Comparison of ENCODE assay signal across 8 mouse cellular contexts in the genomic region with DNA sequence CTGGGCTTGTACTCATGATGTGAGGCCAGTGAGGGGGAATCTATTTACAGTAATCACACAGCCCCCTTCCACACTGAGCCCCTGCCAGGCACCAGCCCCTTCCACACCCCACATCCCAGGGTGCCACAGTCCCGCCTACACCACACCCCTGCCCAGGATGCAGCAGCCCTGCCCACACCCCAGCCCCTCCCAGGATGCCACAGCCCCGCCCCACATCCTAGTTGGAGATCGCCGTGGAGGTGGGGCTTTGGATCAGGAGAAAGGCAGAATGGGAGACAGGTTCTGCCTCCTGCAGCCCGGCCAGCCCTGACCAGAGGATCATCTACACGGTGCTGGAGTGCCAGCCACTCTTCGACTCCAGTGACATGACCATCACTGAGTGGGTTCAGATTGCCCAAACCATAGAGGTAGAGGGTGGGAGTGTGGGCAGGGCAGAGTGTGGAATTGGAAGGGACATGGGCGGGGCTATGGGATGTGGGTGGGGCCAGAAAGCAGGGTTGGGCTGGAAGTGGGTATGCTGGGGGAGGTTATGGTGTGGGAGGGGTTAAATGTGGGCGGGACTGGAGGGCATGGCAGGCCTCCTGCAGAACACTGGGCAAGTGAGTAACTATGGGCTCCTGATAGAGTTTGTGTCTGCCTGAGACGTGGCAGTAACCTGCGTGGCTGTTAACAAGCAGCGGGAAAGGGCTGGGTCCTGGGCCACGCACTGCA. TPM values are rescaled to one million over a fixed set of nuclear protein-coding genes. Genes with fewer than 3 reads are reported as not detected.
DNase-seq lines count a peak whose midpoint lies in the region; ATAC-seq and TF ChIP-seq lines count a peak whose summit lies in the region.
"Had no signal": no experiment of that assay in that cellular context is flagged by ENCODE, and none has a peak within 500 bp of the region (broad histone marks: within the 10 kb centered on the region; RNA-seq: fewer than 3 reads in every experiment).

No protein-coding gene starts in this region.

- in situ Hi-C loops in ES-E14 (cut with MboI; ENCODE audit: low sequenced_read_pairs in 2 of 2, unreplicated experiment in 2 of 2): no loop called here

- H3K9ac ChIP-seq in limb, embryonic 11.5 days (ENCODE audit: low read length): no peak overlapping the region
- no peak overlapping the region for H3K9ac ChIP-seq in ES-E14 (ENCODE audit: insufficient read depth, low read depth, low read length, poor library complexity, severe bottlenecking)
- H3K9ac ChIP-seq in limb, embryonic 12.5 days (replicated peaks): no peak overlapping the region

- 19% methylated on average over 13 of the region's 13 CpGs for WGBS in limb, embryonic 11.5 days
- WGBS in limb, embryonic 10.5 days: 16% methylated on average over 13 of the region's 13 CpGs
- WGBS in embryonic facial prominence, embryonic 10.5 days: 21% methylated on average over 13 of the region's 13 CpGs
- WGBS in limb, embryonic 12.5 days: 18% methylated on average over 13 of the region's 13 CpGs

- H3K36me3 ChIP-seq in limb, embryonic 11.5 days (ENCODE audit: control insufficient read depth, insufficient read depth, low read length): no peaks in the 10 kb centered on the region
- H3K36me3 ChIP-seq in limb, embryonic 10.5 days: no peaks in the 10 kb centered on the region
- H3K36me3 ChIP-seq in ES-E14 (ENCODE audit: control insufficient read depth, insufficient read depth, low read length, poor library complexity, severe bottlenecking): no peaks in the 10 kb centered on the region
- no peaks in the 10 kb centered on the region for H3K36me3 ChIP-seq in embryonic facial prominence, embryonic 10.5 days (replicated peaks)
- H3K36me3 ChIP-seq in limb, embryonic 12.5 days: no peaks in the 10 kb centered on the region

- ATAC-seq in limb, embryonic 11.5 days (ENCODE audit: insufficient number of reproducible peaks, low FRiP score, low TSS enrichment, low read depth): peak; percentile 50
- peak; percentile 60 for ATAC-seq in limb, embryonic 12.5 days (ENCODE audit: insufficient number of reproducible peaks, insufficient read depth, low FRiP score, low TSS enrichment, low read depth)

- 0 out of 2 replicates have a peak, but pooled peaks cover 6% of the 10 kb centered on the region for H3K4me1 ChIP-seq in limb, embryonic 11.5 days (ENCODE audit: control insufficient read depth, insufficient read depth, low read length)
- H3K4me1 ChIP-seq in limb, embryonic 10.5 days: peaks cover 11% of the 10 kb centered on the region
- H3K4me1 ChIP-seq in ES-E14 (ENCODE audit: control insufficient read depth in 2 of 2, insufficient read depth in 2 of 2, low read length in 2 of 2, poor library complexity in 1 of 2): peaks cover 0 to 17% of the 10 kb centered on the region in 2 experiments; a peak in 2 of 4 replicates
- H3K4me1 ChIP-seq in embryonic facial prominence, embryonic 10.5 days: peaks cover 14% of the 10 kb centered on the region
- H3K4me1 ChIP-seq in limb, embryonic 12.5 days (replicated peaks): peaks cover 12% of the 10 kb centered on the region

- H3K27me3 ChIP-seq in limb, embryonic 11.5 days (ENCODE audit: control insufficient read depth, insufficient read depth, low read length): 0 out of 2 replicates have a peak, but pooled peaks cover 2% of the 10 kb centered on the region
- peaks cover 21% of the 10 kb centered on the region; the same call in 1 of the 2 replicates for H3K27me3 ChIP-seq in limb, embryonic 10.5 days (ENCODE audit: low read depth, poor library complexity, severe bottlenecking)
- H3K27me3 ChIP-seq in embryonic facial prominence, embryonic 10.5 days (replicated peaks; ENCODE audit: low read depth, poor library complexity, severe bottlenecking): peaks cover 44% of the 10 kb centered on the region
- peaks cover 8% of the 10 kb centered on the region for H3K27me3 ChIP-seq in limb, embryonic 12.5 days

- no peak overlapping the region for H3K4me2 ChIP-seq in limb, embryonic 11.5 days (ENCODE audit: low read depth, severe bottlenecking)
- no peak overlapping the region for H3K4me2 ChIP-seq in limb, embryonic 12.5 days

- H3K9me3 ChIP-seq in limb, embryonic 11.5 days (ENCODE audit: control insufficient read depth, low read length): no peaks in the 10 kb centered on the region
- H3K9me3 ChIP-seq in limb, embryonic 10.5 days (replicated peaks): no peaks in the 10 kb centered on the region
- H3K9me3 ChIP-seq in ES-E14 (ENCODE audit: control insufficient read depth, insufficient read depth, low read depth, low read length): no peaks in the 10 kb centered on the region
- H3K9me3 ChIP-seq in embryonic facial prominence, embryonic 10.5 days: no peaks in the 10 kb centered on the region
- H3K9me3 ChIP-seq in limb, embryonic 12.5 days: no peaks in the 10 kb centered on the region

- H3K4me3 ChIP-seq in limb, embryonic 11.5 days (ENCODE audit: low read depth, low read length): no peak overlapping the region
- no peak overlapping the region for H3K4me3 ChIP-seq in limb, embryonic 10.5 days
- H3K4me3 ChIP-seq in ES-E14 (ENCODE audit: insufficient read depth in 1 of 2, low read depth in 1 of 2, low read length in 2 of 2, poor library complexity in 1 of 2, severe bottlenecking in 1 of 2): peak overlapping the region in 1 of 2 experiments; percentile 32; a peak in 1 of 4 replicates
- H3K4me3 ChIP-seq in embryonic facial prominence, embryonic 10.5 days: no peak overlapping the region
- H3K4me3 ChIP-seq in limb, embryonic 12.5 days (replicated peaks): no peak overlapping the region

- no peak overlapping the region for H3K27ac ChIP-seq in limb, embryonic 11.5 days (replicated peaks; ENCODE audit: low read depth, low read length)
- no peak overlapping the region for H3K27ac ChIP-seq in limb, embryonic 10.5 days
- H3K27ac ChIP-seq in ES-E14 (ENCODE audit: insufficient read depth, low read depth, low read length, poor library complexity, severe bottlenecking): no peak overlapping the region
- H3K27ac ChIP-seq in embryonic facial prominence, embryonic 10.5 days (replicated peaks): peak overlapping the region; percentile 51; the same call in 1 of the 2 replicates
- H3K27ac ChIP-seq in limb, embryonic 12.5 days: no peak overlapping the region

- no peak for DNase-seq in limb, embryonic 11.5 days (ENCODE audit: low spot score)
- DNase-seq in limb, embryonic 10.5 days (ENCODE audit: low spot score): no peak
- DNase-seq in ES-E14 (ENCODE audit: low read depth, low spot score): peak; percentile 58
- DNase-seq in embryonic facial prominence, embryonic 10.5 days (ENCODE audit: low spot score): no peak
- DNase-seq in adrenal gland, postnatal 10 days: no peak
- no peak for DNase-seq in frontal cortex, postnatal 36 days (ENCODE audit: low spot score in 2 of 2)

TF ChIP-seq in ES-E14, 5 proteins besides CTCF, POLR2A, EP300 and RAD21:
- TF ChIP-seq ZC3H11A (IDR thresholded peaks at IDR 0.05; ENCODE audit: borderline replicate concordance, low read depth, low read length) (no peak), MAFK (IDR thresholded peaks at IDR 0.05; ENCODE audit: insufficient read depth, low read depth, low read length) (no peak), HCFC1 (IDR thresholded peaks at IDR 0.05; ENCODE audit: borderline replicate concordance, insufficient read depth, low read length) (no peak), ZNF384 (IDR thresholded peaks at IDR 0.05; ENCODE audit: low read depth, low read length) (no peak), CHD2 (IDR thresholded peaks at IDR 0.05; ENCODE audit: low read depth, low read length) (no peak)

RNA-seq across cellular contexts. Expression of a gene that starts 6.4 kb away (rescaled TPM):
- polyA plus RNA-seq in limb, embryonic 11.5 days (2014; fragmentation: Nextera tagmentation; extraction: Ambion mirVana): 1.6 and 2.0 TPM in 2 replicates
- 1.2 and 2.2 TPM in 2 replicates for polyA plus RNA-seq in limb, embryonic 10.5 days (2016; fragmentation: Nextera tagmentation; extraction: Ambion mirVana)
- total RNA-seq in ES-E14 (2012; rRNA removed): 12.8 and 36.3 TPM in 2 replicates
- 2.7 TPM in 2 replicates for polyA plus RNA-seq in embryonic facial prominence, embryonic 10.5 days (2016; fragmentation: Nextera tagmentation; extraction: Ambion mirVana)
- 3.1 and 3.4 TPM in 2 replicates for polyA plus RNA-seq in limb, embryonic 12.5 days (2016; fragmentation: Nextera tagmentation; extraction: Ambion mirVana)
- total RNA-seq in adrenal gland, postnatal 10 days (2021): 10 to 100 TPM; 24.1 to 26.0 TPM
- total RNA-seq: megakaryocyte, adult 5-6 weeks had no signal

RNA-seq across cellular contexts. Expression of a gene that starts 33.2 kb away (rescaled TPM):
- polyA plus RNA-seq in limb, embryonic 11.5 days (2014; fragmentation: Nextera tagmentation; extraction: Ambion mirVana): 2.8 and 3.5 TPM in 2 replicates
- 2.8 and 3.9 TPM in 2 replicates for polyA plus RNA-seq in limb, embryonic 10.5 days (2016; fragmentation: Nextera tagmentation; extraction: Ambion mirVana)
- total RNA-seq in ES-E14 (2012; rRNA removed): 6.1 and 6.4 TPM in 2 replicates
- 3.3 and 3.4 TPM in 2 replicates for polyA plus RNA-seq in embryonic facial prominence, embryonic 10.5 days (2016; fragmentation: Nextera tagmentation; extraction: Ambion mirVana)
- polyA plus RNA-seq in limb, embryonic 12.5 days (2016; fragmentation: Nextera tagmentation; extraction: Ambion mirVana): 6.6 and 6.7 TPM in 2 replicates
- 10 to 100 TPM; 20.0 to 25.4 TPM for total RNA-seq in adrenal gland, postnatal 10 days (2021)
- total RNA-seq: megakaryocyte, adult 5-6 weeks had no signal
